ENCODE assay signal across 12 mouse cellular contexts in genomic region chr5:125155451-125155850, GRCm38 (mm10). TPM values are rescaled to one million over a fixed set of nuclear protein-coding genes. Genes with fewer than 3 reads are reported as not detected.
A peak's percentile ranks its signal among the peaks of the same experiment; 100 is the strongest.
DNase-seq lines count a peak whose midpoint lies in the region; ATAC-seq and TF ChIP-seq lines count a peak whose summit lies in the region.
"Had no signal": no experiment of that assay in that cellular context is flagged by ENCODE, and none has a peak within 500 bp of the region (broad histone marks: within the 10 kb centered on the region; RNA-seq: fewer than 3 reads in every experiment).

No protein-coding gene starts in this region.

- H3K4me1 ChIP-seq in forebrain, postnatal 0 days (ENCODE audit: insufficient read depth): peaks cover 55% of the 10 kb centered on the region
- peaks cover 98% of the 10 kb centered on the region for H3K4me1 ChIP-seq in midbrain, embryonic 12.5 days
- peaks cover 94% of the 10 kb centered on the region for H3K4me1 ChIP-seq in stomach, embryonic 16.5 days (ENCODE audit: control insufficient read depth, insufficient read depth, low read length)

- no peak overlapping the region for H3K9ac ChIP-seq in forebrain, postnatal 0 days
- H3K9ac ChIP-seq in midbrain, embryonic 12.5 days (replicated peaks): no peak overlapping the region; the same call in 1 of the 2 replicates
- H3K9ac ChIP-seq in stomach, embryonic 16.5 days (ENCODE audit: low read length): peak overlapping the region; percentile 30; the same call in 1 of the 2 replicates
- H3K9ac ChIP-seq: liver, postnatal 0 days had no signal

- H3K27me3 ChIP-seq in forebrain, postnatal 0 days (ENCODE audit: insufficient read depth, low read length): no peaks in the 10 kb centered on the region
- H3K27me3 ChIP-seq in midbrain, embryonic 12.5 days: no peaks in the 10 kb centered on the region
- no peaks in the 10 kb centered on the region for H3K27me3 ChIP-seq in stomach, embryonic 16.5 days (ENCODE audit: control insufficient read depth, insufficient read depth, low read length)
- H3K27me3 ChIP-seq: Patski had no signal

- H3K27ac ChIP-seq in forebrain, postnatal 0 days (ENCODE audit: low read depth, low read length): peak overlapping the region; percentile 82
- H3K27ac ChIP-seq in midbrain, embryonic 12.5 days (replicated peaks): peak overlapping the region; percentile 63
- peak overlapping the region; percentile 63 for H3K27ac ChIP-seq in stomach, embryonic 16.5 days (ENCODE audit: low read length)

- DNase-seq in left cerebral cortex, postnatal 4 days: peak; percentile 53
- no peak for DNase-seq in left cerebral cortex, adult 18-20 months (ENCODE audit: low spot score in 2 of 2)
- DNase-seq in forebrain, postnatal 0 days: no peak
- no peak for DNase-seq in lung, postnatal 36 days
- no peak for DNase-seq in thymus, postnatal 0 days (ENCODE audit: low spot score)
- no peak for DNase-seq in layer of hippocampus, postnatal 10 days (ENCODE audit: low spot score in 2 of 2)
- DNase-seq: kidney, postnatal 25 days; liver, postnatal 0 days had no signal

- no peak overlapping the region for H3K4me3 ChIP-seq in forebrain, postnatal 0 days (ENCODE audit: low read depth, low read length)
- no peak overlapping the region for H3K4me3 ChIP-seq in midbrain, embryonic 12.5 days
- no peak overlapping the region for H3K4me3 ChIP-seq in stomach, embryonic 16.5 days (replicated peaks; ENCODE audit: low read length)

- intact Hi-C loops in left cerebral cortex, postnatal 4 days (cut with DNase I): loop anchor here (10.0 kb wide), 1 partner anchor 109 kb away; no protein-coding TSS in a partner anchor

- no peak overlapping the region for H3K4me2 ChIP-seq in forebrain, postnatal 0 days (ENCODE audit: low read depth)
- no peak overlapping the region for H3K4me2 ChIP-seq in midbrain, embryonic 12.5 days (replicated peaks)
- no peak overlapping the region for H3K4me2 ChIP-seq in stomach, embryonic 16.5 days (ENCODE audit: low read depth, low read length)

- no peak for ATAC-seq in forebrain, postnatal 0 days
- ATAC-seq in midbrain, embryonic 12.5 days (ENCODE audit: low FRiP score, low read depth): no peak
- ATAC-seq in stomach, embryonic 16.5 days (ENCODE audit: insufficient read depth, low FRiP score): no peak
- ATAC-seq: CD4-positive, CD25-positive, alpha-beta regulatory T cell, adult 4 months; liver, postnatal 0 days had no signal

- WGBS in forebrain, postnatal 0 days: 69% methylated on average over 4 of the region's 4 CpGs
- 90% methylated on average over 4 of the region's 4 CpGs for WGBS in midbrain, embryonic 12.5 days
- 87% methylated on average over 4 of the region's 4 CpGs for WGBS in stomach, embryonic 16.5 days

- TF ChIP-seq CTCF in forebrain, postnatal 0 days (IDR thresholded peaks at IDR 0.05; ENCODE audit: low read depth): no peak

- H3K9me3 ChIP-seq in forebrain, postnatal 0 days (ENCODE audit: low read length): no peaks in the 10 kb centered on the region
- no peaks in the 10 kb centered on the region for H3K9me3 ChIP-seq in midbrain, embryonic 12.5 days
- no peaks in the 10 kb centered on the region for H3K9me3 ChIP-seq in stomach, embryonic 16.5 days (replicated peaks; ENCODE audit: control insufficient read depth, low read length)

- no peaks in the 10 kb centered on the region for H3K36me3 ChIP-seq in forebrain, postnatal 0 days (ENCODE audit: insufficient read depth)
- H3K36me3 ChIP-seq in midbrain, embryonic 12.5 days: no peaks in the 10 kb centered on the region
- no peaks in the 10 kb centered on the region for H3K36me3 ChIP-seq in stomach, embryonic 16.5 days (ENCODE audit: control insufficient read depth, insufficient read depth, low read length)

RNA-seq across cellular contexts. Expression of gene Ncor2, which starts 23.6 kb away (rescaled TPM):
- 100 to 1,000 TPM; 110 to 115 TPM for total RNA-seq in left cerebral cortex, postnatal 4 days (2021)
- 100 to 1,000 TPM; 177 to 208 TPM for total RNA-seq in left cerebral cortex, adult 18-20 months (2021)
- total RNA-seq in forebrain, postnatal 0 days (2014; rRNA removed): 12.7 and 13.4 TPM in 2 replicates
- 11.6 and 16.8 TPM in 2 replicates for polyA plus RNA-seq in forebrain, postnatal 0 days (2015; fragmentation: Nextera tagmentation; extraction: Ambion mirVana)
- 24.5 and 25.1 TPM in 2 replicates for polyA plus RNA-seq in midbrain, embryonic 12.5 days (2016; fragmentation: Nextera tagmentation; extraction: Ambion mirVana)
- polyA plus RNA-seq in stomach, embryonic 16.5 days (2015; fragmentation: Nextera tagmentation; extraction: Ambion mirVana): 21.4 and 24.6 TPM in 2 replicates
- 14.3 and 19.8 TPM in 2 replicates for polyA plus RNA-seq in thymus, postnatal 0 days (2015; fragmentation: Nextera tagmentation; extraction: Ambion mirVana)
- 100 to 1,000 TPM; 171 to 187 TPM for total RNA-seq in layer of hippocampus, postnatal 10 days (2021)
